Mouse (Mus musculus) E14TG2a.4 (cell line): ENCODE data around the gene Adamts16.

Experiments
- CTCF ChIP-seq: conservative IDR thresholded peaks from 2 replicates; pipeline ENCODE4 v1.5.1; 2014; ENCODE audit warnings: low read length
- NANOG ChIP-seq: IDR thresholded peaks from 2 replicates; pipeline ENCODE4 v1.6.1; 2014; ENCODE audit warnings: borderline replicate concordance, low read length, mixed read lengths
- POU5F1 ChIP-seq: IDR thresholded peaks from 2 replicates; pipeline ENCODE4 v1.6.1; 2014; ENCODE audit warnings: low read length, borderline replicate concordance

DNA sequence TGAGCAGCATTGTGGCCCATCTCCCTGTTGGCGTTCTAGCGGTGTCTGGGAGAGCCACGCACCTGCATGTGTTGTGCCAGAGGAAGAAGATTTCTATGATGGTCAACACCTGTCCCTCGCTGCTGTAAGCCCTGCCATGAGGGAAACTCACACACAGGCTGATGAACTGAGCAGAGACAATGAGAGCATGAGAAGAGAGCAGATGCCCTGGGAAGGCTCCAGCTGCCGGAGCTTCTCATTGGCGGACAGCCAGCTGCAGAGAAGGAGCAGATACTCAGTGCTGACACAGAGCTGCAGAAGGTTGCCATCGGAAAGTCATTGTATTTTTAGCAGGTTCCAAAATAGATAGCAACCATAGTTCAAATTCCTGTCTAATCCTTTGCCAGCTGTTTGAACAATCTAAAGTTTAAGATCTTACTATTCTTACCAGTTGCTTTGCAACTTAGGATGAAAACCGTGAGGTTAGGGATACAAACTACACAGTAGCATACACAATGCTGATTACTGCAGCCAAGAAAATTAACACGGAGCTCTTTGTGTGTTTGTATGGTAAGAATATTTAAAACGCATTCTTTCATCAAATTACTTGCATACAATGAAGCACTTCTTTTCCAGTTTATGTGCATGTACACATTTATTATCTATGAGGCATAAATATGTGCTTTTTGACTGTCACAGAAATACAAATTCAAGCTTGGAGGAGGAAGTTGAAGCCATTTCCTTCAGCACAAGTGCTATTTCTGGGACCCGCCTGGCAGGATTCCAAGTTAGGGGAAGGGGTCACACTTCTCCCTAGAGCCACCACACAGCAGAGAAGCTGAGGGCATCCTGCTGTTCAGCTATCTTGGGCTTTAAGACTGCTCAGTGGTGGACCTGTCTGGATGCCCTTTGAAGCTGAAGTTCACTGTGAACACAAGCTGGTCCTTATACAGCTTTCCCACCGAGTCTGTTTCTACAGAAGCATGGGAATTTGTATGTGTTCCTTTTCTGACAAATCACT, 42.6 kb upstream of the Adamts16 start:
- TF ChIP-seq CTCF (no peak), NANOG (no peak), POU5F1 (no peak)
